Mouse (Mus musculus) neutrophil, adult 83 days (primary cell): ENCODE measurements around the gene Ylpm1. TPM values are rescaled to one million over a fixed set of nuclear protein-coding genes. Genes with fewer than 3 reads are reported as not detected.

ENCODE experiments used
- total RNA-seq, 2 experiments: library from RNA; stranded (reverse); gene quantifications; one replicate each; pipeline ENCODE4 v1.2.4; 2023

Gene Ylpm1
- 10 to 100 TPM; 31.4 to 32.7 TPM for total RNA-seq

DNA sequence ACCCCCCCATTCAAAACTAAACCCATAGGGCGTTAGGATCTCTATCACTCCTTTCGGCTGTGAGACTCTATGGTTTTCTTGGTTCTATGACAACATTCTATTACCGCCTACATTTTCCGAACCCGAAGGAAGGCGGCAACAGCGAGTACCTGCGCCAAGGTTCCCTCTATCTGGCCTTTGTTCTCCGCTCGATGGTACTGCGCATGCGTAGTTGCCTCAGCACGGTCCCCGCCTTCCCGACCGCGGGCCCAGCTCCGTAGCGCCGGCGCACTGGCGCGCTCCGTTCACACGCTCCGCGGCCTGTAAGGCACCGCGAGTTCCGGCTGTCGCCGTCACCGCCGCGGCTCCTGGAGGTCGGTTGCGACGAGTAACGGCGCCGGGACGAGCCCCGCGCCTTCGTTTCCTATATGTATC, at the start of gene Ylpm1:
TSS of gene Ylpm1 (plus strand) at position 239 of the 414 bp plus-strand sequence.

DNA sequence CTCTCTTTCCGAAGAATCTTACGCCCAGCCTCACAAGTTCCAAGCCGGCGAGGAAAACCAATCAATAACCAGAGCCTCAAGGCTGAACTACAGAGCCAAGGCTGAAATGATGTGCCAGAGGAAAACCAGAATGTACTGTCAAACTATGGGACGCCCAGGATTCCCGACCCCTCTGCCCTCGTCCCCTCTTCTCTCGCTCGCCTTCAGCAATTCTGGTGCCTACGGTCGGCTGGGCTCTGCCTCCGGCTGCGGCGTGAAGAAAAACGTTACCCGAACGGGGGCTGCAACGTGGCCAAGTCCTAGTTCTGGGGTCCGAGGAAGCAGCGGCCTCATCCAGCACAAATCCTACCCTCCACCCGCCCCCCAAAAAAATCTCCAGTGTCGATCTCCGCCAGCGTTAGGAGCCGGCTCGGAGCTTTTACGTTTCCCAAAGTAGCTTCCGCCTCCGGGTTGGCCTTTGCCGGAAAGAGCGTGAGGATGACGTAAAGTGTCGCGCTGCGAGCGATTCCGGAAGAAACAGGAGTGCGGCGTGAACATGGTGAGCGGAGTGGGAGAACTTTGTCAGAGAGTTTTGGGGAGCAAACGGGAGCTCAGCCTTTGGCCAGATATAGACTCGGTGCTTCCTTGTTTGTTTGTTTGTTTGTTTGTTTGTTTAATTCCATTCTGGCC, 25.6 kb upstream of the Ylpm1 start, which contains the start of the genes Fcf1 and Arel1:
TSS of gene Fcf1 (plus strand) at position 470 of the 669 bp plus-strand sequence.
TSS of gene Arel1 (minus strand) at position 473 of the 669 bp plus-strand sequence.

DNA sequence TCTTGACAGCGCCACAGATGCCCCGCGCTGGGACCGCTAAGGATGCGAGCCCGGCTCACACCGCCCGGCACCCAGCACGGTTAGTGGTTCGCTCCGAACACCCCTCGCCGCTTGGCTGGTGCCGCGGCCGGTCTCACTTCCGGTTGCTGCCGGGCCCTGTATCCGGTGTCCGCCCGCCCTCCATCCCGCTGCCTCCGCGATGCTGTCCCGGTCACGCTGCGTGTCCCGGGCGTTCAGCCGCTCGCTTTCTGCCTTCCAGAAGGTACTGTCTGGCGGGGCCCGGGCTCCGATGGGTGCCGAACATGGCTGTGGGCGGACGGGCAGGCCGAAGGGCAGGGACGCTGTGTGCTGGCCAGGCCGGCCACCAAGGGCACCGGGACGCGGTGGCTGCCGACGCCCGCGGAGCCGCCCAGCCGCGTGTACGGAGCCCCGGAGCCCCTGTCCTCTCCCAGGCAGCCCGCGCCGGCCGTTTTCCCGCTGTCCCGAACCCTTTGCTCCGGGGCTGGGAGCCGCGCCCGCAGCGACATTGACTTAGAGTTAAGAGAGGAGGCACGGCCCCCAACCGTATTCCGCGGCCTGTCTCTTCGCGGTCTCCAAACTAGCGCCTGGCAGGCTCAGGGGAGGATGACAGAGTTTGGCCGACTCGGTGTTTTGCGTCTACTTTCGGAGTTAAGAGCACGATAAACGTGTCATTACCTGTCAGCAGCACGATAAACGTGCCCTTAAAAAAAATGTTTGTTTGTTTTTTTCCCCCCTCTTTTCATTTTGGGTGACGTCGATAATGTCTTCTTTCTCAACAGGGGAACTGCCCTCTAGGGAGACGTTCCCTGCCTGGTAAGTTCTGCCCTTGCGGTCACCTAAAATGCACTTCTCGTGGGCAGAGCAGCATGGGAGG, 114.8 kb downstream of the Ylpm1 start, which contains the start of the genes Prox2 and Dlst:
TSS of gene Prox2 (minus strand) at position 62 of the 895 bp plus-strand sequence.
TSS of gene Dlst (plus strand) at position 136 of the 895 bp plus-strand sequence.

Other genes with a start within 250 kb of the Ylpm1 start
- gene Npc2, start 223.2 kb upstream of the Ylpm1 start, total RNA-seq = 100 to 1,000 TPM; 104 to 107 TPM
- 10 to 100 TPM; 34.1 to 35.7 TPM for gene Isca2, start 223.1 kb upstream of the Ylpm1 start, total RNA-seq
- under 1 TPM; 0.18 to 0.28 TPM for gene Ltbp2, start 119.8 kb upstream of the Ylpm1 start, total RNA-seq
- 10 to 100 TPM; 41.9 to 44.0 TPM for gene Fcf1, start 25.4 kb upstream of the Ylpm1 start, total RNA-seq
- gene Arel1, start 25.4 kb upstream of the Ylpm1 start, total RNA-seq = 10 to 100 TPM; 38.3 to 41.5 TPM
- gene Prox2, start 114.4 kb downstream of the Ylpm1 start, total RNA-seq = 1 to 10 TPM; 5.7 to 7.3 TPM
- gene Dlst, start 114.5 kb downstream of the Ylpm1 start, total RNA-seq = 100 to 1,000 TPM; 247 to 279 TPM
- under 1 TPM in 1 of 2 experiments, not detected in 1; 0.15 TPM for gene Rps6kl1, start 154.9 kb downstream of the Ylpm1 start, total RNA-seq
- gene Pgf, start 181.5 kb downstream of the Ylpm1 start, total RNA-seq = not detected
- 10 to 100 TPM; 71.0 to 82.4 TPM for gene Eif2b2, start 223.2 kb downstream of the Ylpm1 start, total RNA-seq